Mouse (Mus musculus) ES-Bruce4 (cell line): ENCODE measurements around the gene Cbfb.

Experiments used
- CTCF ChIP-seq: IDR thresholded peaks from one replicate; pipeline ENCODE4 v1.8.1; 2011; ENCODE audit warnings: low read depth, low read length
- EP300 ChIP-seq: IDR thresholded peaks from 2 replicates; pipeline ENCODE4 v1.6.1; 2011; ENCODE audit warnings: low read depth, low read length; ENCODE audit not compliant: insufficient read depth
- POLR2A ChIP-seq: IDR thresholded peaks from one replicate; pipeline ENCODE4 v1.8.1; 2011; ENCODE audit warnings: low read length; ENCODE audit not compliant: insufficient read depth

DNA sequence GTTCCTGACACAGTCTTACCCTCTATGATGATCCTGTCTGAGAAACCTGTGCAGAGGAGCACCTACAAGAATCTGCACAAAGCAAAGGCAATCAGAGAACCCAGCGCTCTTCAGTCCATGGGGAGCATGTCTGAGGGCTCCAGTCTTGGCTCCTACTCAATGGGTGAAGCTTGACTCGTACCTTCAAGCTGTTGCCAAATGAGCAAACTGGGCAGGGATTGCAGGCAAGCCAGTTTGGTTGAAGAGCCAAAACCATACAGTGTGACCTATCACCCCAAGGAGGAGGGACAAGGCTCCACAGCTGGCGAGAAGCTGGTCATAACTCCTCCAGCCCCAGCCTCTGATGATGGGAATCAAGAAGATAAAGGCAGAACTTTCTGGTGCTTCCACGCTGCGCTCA is 39.0 kb upstream of the Cbfb start, which contains the start of gene Ces4a:
- TF ChIP-seq EP300 (no peak), CTCF (no peak), POLR2A (no peak)
